Mouse (Mus musculus): ENCODE measurements around the gene Kctd15. TPM values are rescaled to one million over a fixed set of nuclear protein-coding genes. Genes with fewer than 3 reads are reported as not detected.

Gene Kctd15
- polyA plus RNA-seq, 1 experiment from 2014 or later, result 3.2 TPM

- Histone ChIP-seq H3K4me2 (ENCODE audit: low read depth, low read length) (no peak overlapping the region), H3K4me3 (ENCODE audit: low read length) (no peak overlapping the region), H3K9ac (ENCODE audit: low read length) (no peak overlapping the region), H3K27ac (ENCODE audit: low read length) (no peak overlapping the region), H3K27me3 (ENCODE audit: control insufficient read depth, insufficient read depth, low read length) (no peaks in the 10 kb centered on the region), H3K4me1 (ENCODE audit: control insufficient read depth, insufficient read depth, low read length) (no peaks in the 10 kb centered on the region), H3K9me3 (replicated peaks; ENCODE audit: control insufficient read depth, low read length) (no peaks in the 10 kb centered on the region), H3K36me3 (ENCODE audit: control insufficient read depth, insufficient read depth) (no peaks in the 10 kb centered on the region)
- ATAC-seq (replicated peaks; ENCODE audit: extremely low read depth, insufficient read depth, low FRiP score), result no peak
- 69% methylated on average over 6 of the region's 6 CpGs for WGBS
Measured at GRCm38 (mm10) chr7:34643329-34643728, 13.2 kb downstream of the Kctd15 start.

- Histone ChIP-seq H3K27ac (ENCODE audit: low read length) (no peak overlapping the region), H3K36me3 (ENCODE audit: control insufficient read depth, insufficient read depth) (no peaks in the 10 kb centered on the region), H3K4me3 (ENCODE audit: low read length) (no peak overlapping the region), H3K27me3 (ENCODE audit: control insufficient read depth, insufficient read depth, low read length) (no peaks in the 10 kb centered on the region), H3K9ac (ENCODE audit: low read length) (no peak overlapping the region), H3K4me2 (ENCODE audit: low read depth, low read length) (no peak overlapping the region), H3K9me3 (replicated peaks; ENCODE audit: control insufficient read depth, low read length) (no peaks in the 10 kb centered on the region), H3K4me1 (ENCODE audit: control insufficient read depth, insufficient read depth, low read length) (no peaks in the 10 kb centered on the region)
- 64% methylated on average over 13 of the region's 13 CpGs for WGBS
- no peak for ATAC-seq (replicated peaks; ENCODE audit: extremely low read depth, insufficient read depth, low FRiP score)
Measured at GRCm38 (mm10) chr7:34641968-34642367, 14.6 kb downstream of the Kctd15 start.

DNA sequence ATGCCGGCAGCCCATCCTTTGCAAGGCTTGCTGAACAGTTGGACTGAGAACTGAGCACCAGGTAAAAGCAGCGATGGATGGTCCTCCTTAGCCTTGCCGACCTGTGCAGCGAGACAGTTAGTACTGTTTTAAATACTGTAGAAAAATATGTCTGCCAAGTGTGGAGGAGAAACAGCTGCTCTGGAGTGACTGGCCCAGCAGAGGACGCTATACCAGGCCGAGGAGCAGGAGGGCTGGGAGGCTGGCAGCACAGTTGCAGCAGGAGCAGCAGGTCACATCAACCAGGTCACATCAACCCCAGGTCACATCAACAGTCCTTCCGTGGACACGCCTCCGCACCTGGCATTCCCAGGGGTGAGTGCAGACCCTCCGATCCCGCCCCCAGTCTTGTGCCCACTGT is 16.7 kb downstream of the Kctd15 start:
- no peaks in the 10 kb centered on the region for H3K36me3 ChIP-seq (ENCODE audit: control insufficient read depth, insufficient read depth)
- no peaks in the 10 kb centered on the region for H3K27me3 ChIP-seq (ENCODE audit: control insufficient read depth, insufficient read depth, low read length)
- H3K9me3 ChIP-seq (replicated peaks; ENCODE audit: control insufficient read depth, low read length), result no peaks in the 10 kb centered on the region
- no peak overlapping the region for H3K4me2 ChIP-seq (ENCODE audit: low read depth, low read length)
- WGBS, result 92% methylated on average over 11 of the region's 11 CpGs
- no peak overlapping the region for H3K4me3 ChIP-seq (ENCODE audit: low read length)
- no peaks in the 10 kb centered on the region for H3K4me1 ChIP-seq (ENCODE audit: control insufficient read depth, insufficient read depth, low read length)
- no peak for ATAC-seq (replicated peaks; ENCODE audit: extremely low read depth, insufficient read depth, low FRiP score)
- H3K9ac ChIP-seq (ENCODE audit: low read length), result no peak overlapping the region
- H3K27ac ChIP-seq (ENCODE audit: low read length), result no peak overlapping the region

DNA sequence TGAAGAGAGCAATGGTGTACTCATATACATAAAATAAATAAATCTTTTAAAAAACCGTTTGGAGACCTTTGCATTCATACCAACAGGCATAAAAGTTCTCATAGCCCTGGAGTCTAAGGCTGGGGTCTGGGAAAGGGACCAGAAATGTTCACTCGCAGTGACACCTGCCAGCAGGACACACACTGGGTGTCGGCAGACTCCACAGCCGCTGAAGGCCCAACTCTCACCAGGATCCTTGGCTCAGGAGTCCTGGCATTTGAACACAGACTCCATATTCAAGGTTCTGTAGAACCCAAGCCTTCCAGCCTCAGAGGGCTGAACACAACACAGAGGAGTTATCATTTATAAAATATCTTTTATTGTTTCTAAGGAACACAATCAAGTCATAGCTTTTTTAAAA is 19.9 kb downstream of the Kctd15 start:
- H3K9me3 ChIP-seq (replicated peaks; ENCODE audit: control insufficient read depth, low read length), result no peaks in the 10 kb centered on the region

DNA sequence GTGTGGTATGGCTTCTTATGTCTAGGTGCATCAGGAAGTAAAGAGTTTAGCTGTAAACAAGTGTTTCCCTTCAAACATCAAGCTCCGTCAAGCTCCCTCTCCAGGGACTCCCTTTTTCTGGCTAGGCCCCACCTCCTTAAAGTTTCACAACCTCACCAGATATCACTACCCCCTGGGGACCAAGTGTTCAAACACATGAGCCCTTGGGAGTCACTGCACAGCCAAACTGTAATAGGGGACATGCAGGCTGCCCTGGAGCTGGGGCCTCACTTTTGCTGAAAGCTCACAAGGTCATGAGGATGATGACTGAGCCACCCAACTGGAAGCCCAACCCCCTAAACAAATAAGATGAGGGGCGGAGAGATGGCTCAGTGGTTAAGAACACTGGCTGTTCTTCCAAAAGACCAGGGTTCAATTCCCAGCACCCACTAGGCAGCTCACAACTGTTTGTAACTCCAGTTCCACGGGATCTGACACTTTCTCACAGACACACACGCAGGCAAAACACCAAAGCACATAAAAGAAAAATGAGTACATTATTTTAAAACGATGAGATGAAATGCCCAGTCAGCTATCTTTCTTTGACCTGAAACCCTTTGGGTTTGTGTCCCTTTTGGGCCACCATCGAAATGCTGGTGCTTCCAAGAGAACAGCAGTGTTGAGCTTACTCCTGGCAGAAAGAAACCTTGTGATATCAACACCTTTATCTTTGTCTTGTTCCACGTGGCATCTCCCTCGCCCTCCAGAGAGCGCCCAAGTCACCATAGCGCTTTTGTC is 23.4 kb downstream of the Kctd15 start:
- H3K27ac ChIP-seq (ENCODE audit: low read length), result no peak overlapping the region
- H3K4me3 ChIP-seq (ENCODE audit: low read length), result no peak overlapping the region
- no peaks in the 10 kb centered on the region for H3K36me3 ChIP-seq (ENCODE audit: control insufficient read depth, insufficient read depth)
- H3K9ac ChIP-seq (ENCODE audit: low read length), result no peak overlapping the region
- ATAC-seq (replicated peaks; ENCODE audit: extremely low read depth, insufficient read depth, low FRiP score), result no peak
- no peak overlapping the region for H3K4me2 ChIP-seq (ENCODE audit: low read depth, low read length)
- H3K9me3 ChIP-seq (replicated peaks; ENCODE audit: control insufficient read depth, low read length), result no peaks in the 10 kb centered on the region
- H3K4me1 ChIP-seq (ENCODE audit: control insufficient read depth, insufficient read depth, low read length), result peaks cover 9% of the 10 kb centered on the region; the same call in 1 of the 2 replicates
- 73% methylated on average over 10 of the region's 10 CpGs for WGBS
- H3K27me3 ChIP-seq (ENCODE audit: control insufficient read depth, insufficient read depth, low read length), result no peaks in the 10 kb centered on the region

More for the DNA sequence above, 19.9 kb downstream of the Kctd15 start:
- Histone ChIP-seq H3K9ac (ENCODE audit: low read length) (no peak overlapping the region), H3K27me3 (ENCODE audit: control insufficient read depth, insufficient read depth, low read length) (no peaks in the 10 kb centered on the region), H3K36me3 (ENCODE audit: control insufficient read depth, insufficient read depth) (no peaks in the 10 kb centered on the region), H3K27ac (ENCODE audit: low read length) (no peak overlapping the region), H3K4me2 (ENCODE audit: low read depth, low read length) (no peak overlapping the region), H3K4me3 (ENCODE audit: low read length) (no peak overlapping the region), H3K4me1 (ENCODE audit: control insufficient read depth, insufficient read depth, low read length) (no peaks in the 10 kb centered on the region)
- ATAC-seq (replicated peaks; ENCODE audit: extremely low read depth, insufficient read depth, low FRiP score), result no peak
- 80% methylated on average over 4 of the region's 4 CpGs for WGBS

DNA sequence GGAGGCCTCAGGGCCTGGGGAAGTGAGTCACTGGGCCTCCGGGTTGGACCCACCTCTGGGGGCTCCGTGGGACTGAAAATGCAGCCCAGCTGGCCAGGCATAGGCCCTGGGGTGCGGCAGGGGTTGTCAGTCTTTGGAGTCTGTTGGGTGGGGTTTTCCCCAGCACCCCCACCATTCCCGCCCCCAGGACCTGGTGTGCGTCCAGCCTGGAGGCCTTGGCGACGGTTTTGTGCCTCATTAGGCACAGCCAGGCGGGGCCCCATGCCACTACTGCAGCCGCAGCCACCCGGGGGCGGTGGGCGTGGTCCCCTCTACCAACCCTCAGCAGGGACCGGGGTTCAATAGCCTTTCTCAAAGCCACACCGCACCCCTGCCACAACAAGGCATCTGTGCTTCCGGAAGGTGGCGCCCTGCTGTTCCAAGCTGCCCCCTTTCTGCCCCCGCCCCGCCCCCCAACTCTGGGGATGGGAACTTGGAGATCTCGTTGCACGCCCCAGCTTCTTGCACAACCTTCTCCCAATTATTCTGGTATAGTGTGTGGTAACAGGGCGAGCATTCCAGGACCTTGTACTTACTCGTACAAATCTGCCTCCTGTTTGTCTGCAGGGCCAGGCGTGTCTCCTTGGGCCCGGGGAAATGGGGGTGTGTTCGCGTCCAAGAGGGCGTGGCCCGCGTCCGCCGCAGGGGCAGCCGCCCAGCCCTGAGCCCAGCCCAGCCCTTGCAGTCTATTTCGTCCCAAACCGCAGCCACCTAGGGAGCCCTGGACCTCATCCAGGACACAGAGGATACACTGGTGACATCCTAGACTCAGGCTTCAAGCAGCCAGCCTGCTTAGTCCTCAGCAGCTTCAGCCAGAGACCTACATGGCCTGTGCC is 26.1 kb downstream of the Kctd15 start:
- Histone ChIP-seq H3K36me3 (ENCODE audit: control insufficient read depth, insufficient read depth) (no peaks in the 10 kb centered on the region), H3K4me2 (ENCODE audit: low read depth, low read length) (peak overlapping the region; percentile 78)
- 2% methylated on average over 34 of the region's 34 CpGs for WGBS

GRCm38 (mm10) chr7:34629702-34630210 is 26.8 kb downstream of the Kctd15 start:
- peak overlapping the region; percentile 66 for H3K27ac ChIP-seq (ENCODE audit: low read length)
- no peaks in the 10 kb centered on the region for H3K27me3 ChIP-seq (ENCODE audit: control insufficient read depth, insufficient read depth, low read length)
- WGBS, result 59% methylated on average over 8 of the region's 8 CpGs
- no peaks in the 10 kb centered on the region for H3K36me3 ChIP-seq (ENCODE audit: control insufficient read depth, insufficient read depth)
- H3K9me3 ChIP-seq (replicated peaks; ENCODE audit: control insufficient read depth, low read length), result no peaks in the 10 kb centered on the region
- H3K4me1 ChIP-seq (ENCODE audit: control insufficient read depth, insufficient read depth, low read length), result peaks cover 9% of the 10 kb centered on the region; the same call in 1 of the 2 replicates
- H3K4me2 ChIP-seq (ENCODE audit: low read depth, low read length), result peak overlapping the region; percentile 78
- H3K9ac ChIP-seq (ENCODE audit: low read length), result peak overlapping the region; percentile 63
- peak overlapping the region; percentile 53 for H3K4me3 ChIP-seq (ENCODE audit: low read length)
- 0 out of 2 replicates have a peak, but pooled peaks have one; percentile 8 for ATAC-seq (replicated peaks; ENCODE audit: extremely low read depth, insufficient read depth, low FRiP score)

More for the DNA sequence above, 26.1 kb downstream of the Kctd15 start:
- H3K9me3 ChIP-seq (replicated peaks; ENCODE audit: control insufficient read depth, low read length), result no peaks in the 10 kb centered on the region
- peaks cover 9% of the 10 kb centered on the region; the same call in 1 of the 2 replicates for H3K4me1 ChIP-seq (ENCODE audit: control insufficient read depth, insufficient read depth, low read length)
- peak overlapping the region; percentile 53 for H3K4me3 ChIP-seq (ENCODE audit: low read length)
- H3K9ac ChIP-seq (ENCODE audit: low read length), result peak overlapping the region; percentile 63
- H3K27ac ChIP-seq (ENCODE audit: low read length), result peak overlapping the region; percentile 66
- no peaks in the 10 kb centered on the region for H3K27me3 ChIP-seq (ENCODE audit: control insufficient read depth, insufficient read depth, low read length)
- peak; percentile 78 for ATAC-seq (replicated peaks; ENCODE audit: extremely low read depth, insufficient read depth, low FRiP score)

GRCm38 (mm10) chr7:34620411-34620810 is 36.1 kb downstream of the Kctd15 start:
- H3K9ac ChIP-seq (ENCODE audit: low read length), result no peak overlapping the region
- H3K4me3 ChIP-seq (ENCODE audit: low read length), result no peak overlapping the region
- H3K27ac ChIP-seq (ENCODE audit: low read length), result no peak overlapping the region
- H3K4me2 ChIP-seq (ENCODE audit: low read depth, low read length), result no peak overlapping the region
- H3K27me3 ChIP-seq (ENCODE audit: control insufficient read depth, insufficient read depth, low read length), result 0 out of 2 replicates have a peak, but pooled peaks cover 2% of the 10 kb centered on the region
- no peaks in the 10 kb centered on the region for H3K36me3 ChIP-seq (ENCODE audit: control insufficient read depth, insufficient read depth)
- WGBS, result 24% methylated on average over 2 of the region's 2 CpGs
- ATAC-seq (replicated peaks; ENCODE audit: extremely low read depth, insufficient read depth, low FRiP score), result no peak
- no peaks in the 10 kb centered on the region for H3K9me3 ChIP-seq (replicated peaks; ENCODE audit: control insufficient read depth, low read length)
- H3K4me1 ChIP-seq (ENCODE audit: control insufficient read depth, insufficient read depth, low read length), result no peaks in the 10 kb centered on the region; the same call in 1 of the 2 replicates
